Mouse (Mus musculus): ENCODE data around the gene Vps18.

- TF ChIP-seq TAL1 (IDR thresholded peaks at IDR 0.05; ENCODE audit: low read length) = no peak
- no peak for TF ChIP-seq GATA1 (IDR thresholded peaks at IDR 0.05; ENCODE audit: low read length)
These were observed 33.6 kb upstream of the Vps18 start for GRCm38 (mm10) chr2:119254976-119255375.
